Comparison of ENCODE assay signal across 19 mouse cellular contexts in genomic region chr3:87940611-87941010, GRCm38 (mm10). TPM values are rescaled to one million over a fixed set of nuclear protein-coding genes. Genes with fewer than 3 reads are reported as not detected.
"Had no signal": no experiment of that assay in that cellular context is flagged by ENCODE, and none has a peak within 500 bp of the region (broad histone marks: within the 10 kb centered on the region; RNA-seq: fewer than 3 reads in every experiment).

No protein-coding gene starts in this region.

- H3K9ac ChIP-seq: liver, embryonic 15.5 days; liver, postnatal 0 days; lung, embryonic 15.5 days; midbrain, embryonic 12.5 days; midbrain, embryonic 15.5 days; neural tube, embryonic 12.5 days had no signal

- H3K4me3 ChIP-seq: liver, embryonic 15.5 days; lung, embryonic 15.5 days; megakaryocyte, embryonic 14.5 days; midbrain, embryonic 12.5 days; midbrain, embryonic 15.5 days; neural tube, embryonic 12.5 days had no signal

- DNase-seq: liver, postnatal 0 days; lung, adult 2 months; lung, postnatal 14 days; lung, postnatal 36 days; right cerebral cortex, postnatal 14 days; thymus, adult 2 months; thymus, postnatal 25 days; thymus, postnatal 4 days had no signal

- H3K27me3 ChIP-seq: lung, embryonic 15.5 days; midbrain, embryonic 12.5 days; midbrain, embryonic 15.5 days; neural tube, embryonic 12.5 days had no signal

- H3K27ac ChIP-seq: liver, embryonic 15.5 days; lung, embryonic 15.5 days; macrophage; midbrain, embryonic 12.5 days; midbrain, embryonic 15.5 days; neural tube, embryonic 12.5 days had no signal

- H3K9me3 ChIP-seq: liver, embryonic 15.5 days; lung, embryonic 15.5 days; megakaryocyte, embryonic 14.5 days; midbrain, embryonic 12.5 days; midbrain, embryonic 15.5 days; neural tube, embryonic 12.5 days had no signal

- ATAC-seq: liver, postnatal 0 days; lung, postnatal 0 days; midbrain, embryonic 15.5 days had no signal

- H3K4me2 ChIP-seq: liver, embryonic 15.5 days; lung, embryonic 15.5 days; midbrain, embryonic 12.5 days; midbrain, embryonic 15.5 days; neural tube, embryonic 12.5 days had no signal

RNA-seq across cellular contexts. Expression of gene Crabp2, which starts 7.9 kb away (rescaled TPM):
- total RNA-seq: megakaryocyte progenitor cell, adult 5-6 weeks; monocyte, adult 5-6 weeks; neutrophil, adult 5-6 weeks had no signal
- polyA plus RNA-seq: liver, postnatal 0 days; macrophage had no signal
